23 mouse cellular contexts compared by ENCODE assay signal in genomic region chr15:95691594-95691993, GRCm38 (mm10). TPM values are rescaled to one million over a fixed set of nuclear protein-coding genes. Genes with fewer than 3 reads are reported as not detected.
A peak's percentile ranks its signal among the peaks of the same experiment; 100 is the strongest.
DNase-seq lines count a peak whose midpoint lies in the region; ATAC-seq lines count a peak whose summit lies in the region.
"Had no signal": no experiment of that assay in that cellular context is flagged by ENCODE, and none has a peak within 500 bp of the region (broad histone marks: within the 10 kb centered on the region; RNA-seq: fewer than 3 reads in every experiment).

No protein-coding gene starts in this region.

- no peak overlapping the region for H3K4me3 ChIP-seq in forebrain, embryonic 12.5 days (replicated peaks)
- no peak overlapping the region for H3K4me3 ChIP-seq in forebrain, embryonic 15.5 days
- H3K4me3 ChIP-seq in neural tube, embryonic 11.5 days (ENCODE audit: low read depth, low read length) = no peak overlapping the region
- H3K4me3 ChIP-seq in midbrain, embryonic 14.5 days (replicated peaks; ENCODE audit: low read depth, low read length) = no peak overlapping the region
- H3K4me3 ChIP-seq: embryonic facial prominence, embryonic 13.5 days; heart, embryonic 10.5 days; limb, embryonic 10.5 days; liver, embryonic 13.5 days had no signal

- peaks cover 30% of the 10 kb centered on the region for H3K27me3 ChIP-seq in forebrain, embryonic 12.5 days
- H3K27me3 ChIP-seq in forebrain, embryonic 15.5 days = no peaks in the 10 kb centered on the region
- H3K27me3 ChIP-seq in neural tube, embryonic 11.5 days (ENCODE audit: control insufficient read depth, insufficient read depth, low read length) = peaks cover 17% of the 10 kb centered on the region; the same call in 1 of the 2 replicates
- H3K27me3 ChIP-seq in midbrain, embryonic 14.5 days (ENCODE audit: control insufficient read depth, insufficient read depth, low read length) = no peaks in the 10 kb centered on the region; the same call in 1 of the 2 replicates
- H3K27me3 ChIP-seq: embryonic facial prominence, embryonic 13.5 days; liver, embryonic 13.5 days had no signal

- 27% methylated on average over 8 of the region's 8 CpGs for WGBS in forebrain, embryonic 12.5 days
- 13% methylated on average over 8 of the region's 8 CpGs for whole genome bisulfite sequencing in forebrain, embryonic 15.5 days
- WGBS in neural tube, embryonic 11.5 days = 39% methylated on average over 8 of the region's 8 CpGs
- 20% methylated on average over 8 of the region's 8 CpGs for WGBS in midbrain, embryonic 14.5 days

- H3K9me3 ChIP-seq in forebrain, embryonic 12.5 days = no peaks in the 10 kb centered on the region
- H3K9me3 ChIP-seq in forebrain, embryonic 15.5 days = no peaks in the 10 kb centered on the region
- no peaks in the 10 kb centered on the region for H3K9me3 ChIP-seq in neural tube, embryonic 11.5 days (ENCODE audit: control insufficient read depth, low read length)
- peaks cover 5% of the 10 kb centered on the region for H3K9me3 ChIP-seq in midbrain, embryonic 14.5 days (ENCODE audit: control insufficient read depth, low read length)
- H3K9me3 ChIP-seq: heart, embryonic 10.5 days; limb, embryonic 10.5 days; liver, embryonic 13.5 days had no signal

- peaks cover 11% of the 10 kb centered on the region for H3K4me1 ChIP-seq in forebrain, embryonic 12.5 days
- peaks cover 11% of the 10 kb centered on the region for H3K4me1 ChIP-seq in forebrain, embryonic 15.5 days
- H3K4me1 ChIP-seq in neural tube, embryonic 11.5 days (ENCODE audit: control insufficient read depth, insufficient read depth, low read length) = peaks cover 4% of the 10 kb centered on the region; the same call in 1 of the 2 replicates
- peaks cover 7% of the 10 kb centered on the region; the same call in 1 of the 2 replicates for H3K4me1 ChIP-seq in midbrain, embryonic 14.5 days (ENCODE audit: control insufficient read depth, insufficient read depth, low read length)
- H3K4me1 ChIP-seq: embryonic facial prominence, embryonic 13.5 days; heart, embryonic 10.5 days; limb, embryonic 10.5 days; liver, embryonic 13.5 days had no signal

- H3K4me2 ChIP-seq in forebrain, embryonic 12.5 days = peak overlapping the region; percentile 8; the same call in 1 of the 2 replicates
- no peak overlapping the region; the same call in 1 of the 2 replicates for H3K4me2 ChIP-seq in forebrain, embryonic 15.5 days (replicated peaks)
- H3K4me2 ChIP-seq in neural tube, embryonic 11.5 days (ENCODE audit: low read depth) = peak overlapping the region; percentile 15; the same call in 1 of the 2 replicates
- H3K4me2 ChIP-seq in midbrain, embryonic 14.5 days (ENCODE audit: low read length) = 0 out of 2 replicates have a peak overlapping the region, but pooled peaks have one; percentile 6
- H3K4me2 ChIP-seq: embryonic facial prominence, embryonic 13.5 days; liver, embryonic 13.5 days had no signal

- ATAC-seq in forebrain, embryonic 12.5 days (ENCODE audit: low FRiP score) = no peak
- no peak for ATAC-seq in forebrain, embryonic 15.5 days (replicated peaks)
- peak; percentile 67; the same call in 1 of the 2 replicates for ATAC-seq in neural tube, embryonic 11.5 days (ENCODE audit: insufficient read depth, low FRiP score, low TSS enrichment)
- no peak for ATAC-seq in midbrain, embryonic 14.5 days (ENCODE audit: low FRiP score, low TSS enrichment)
- ATAC-seq: activated CD4-positive, CD25-positive, alpha-beta regulatory T cell, adult 4 months had no signal

- peak; percentile 43 for DNase-seq in neural tube, embryonic 11.5 days (ENCODE audit: low spot score)
- DNase-seq in neural tube, embryonic 10.5 days (ENCODE audit: extremely low spot score, low spot score) = no peak
- DNase-seq in midbrain, embryonic 14.5 days = peak; percentile 40
- no peak for DNase-seq in heart, postnatal 14 days
- DNase-seq in right cerebral cortex, adult 18-20 months = no peak
- DNase-seq in kidney, postnatal 10 days = no peak
- DNase-seq: cerebellum, postnatal 14 days; gastrocnemius, postnatal 25 days; heart, postnatal 36 days; kidney, adult 11 months; kidney, postnatal 14 days; liver, embryonic 13.5 days; thymus, postnatal 14 days had no signal

- H3K9ac ChIP-seq in forebrain, embryonic 12.5 days = no peak overlapping the region
- H3K9ac ChIP-seq in forebrain, embryonic 15.5 days (replicated peaks) = no peak overlapping the region
- H3K9ac ChIP-seq in neural tube, embryonic 11.5 days (ENCODE audit: low read length) = no peak overlapping the region
- no peak overlapping the region for H3K9ac ChIP-seq in midbrain, embryonic 14.5 days (replicated peaks; ENCODE audit: low read length)
- H3K9ac ChIP-seq: embryonic facial prominence, embryonic 13.5 days; liver, embryonic 13.5 days had no signal

- intact Hi-C loops in heart, postnatal 14 days (cut with DNase I) = no loop called here

- no peak overlapping the region for H3K27ac ChIP-seq in forebrain, embryonic 12.5 days
- H3K27ac ChIP-seq in forebrain, embryonic 15.5 days (replicated peaks) = no peak overlapping the region
- no peak overlapping the region for H3K27ac ChIP-seq in neural tube, embryonic 11.5 days (ENCODE audit: low read depth, low read length)
- H3K27ac ChIP-seq in midbrain, embryonic 14.5 days (replicated peaks; ENCODE audit: low read depth, low read length) = no peak overlapping the region
- H3K27ac ChIP-seq: embryonic facial prominence, embryonic 13.5 days; heart, embryonic 10.5 days; limb, embryonic 10.5 days; liver, embryonic 13.5 days; stomach, postnatal 0 days had no signal

- H3K36me3 ChIP-seq in forebrain, embryonic 12.5 days (replicated peaks) = no peaks in the 10 kb centered on the region
- no peaks in the 10 kb centered on the region for H3K36me3 ChIP-seq in forebrain, embryonic 15.5 days
- H3K36me3 ChIP-seq in neural tube, embryonic 11.5 days (ENCODE audit: control insufficient read depth, insufficient read depth, low read length) = no peaks in the 10 kb centered on the region
- H3K36me3 ChIP-seq in midbrain, embryonic 14.5 days (ENCODE audit: control insufficient read depth, insufficient read depth, low read length) = no peaks in the 10 kb centered on the region
- H3K36me3 ChIP-seq: embryonic facial prominence, embryonic 13.5 days; heart, embryonic 10.5 days; limb, embryonic 10.5 days; liver, embryonic 13.5 days had no signal

RNA-seq across cellular contexts. Expression of gene Dbx2, which starts 35.8 kb away (rescaled TPM):
- polyA plus RNA-seq in forebrain, embryonic 12.5 days (2016; fragmentation: Nextera tagmentation; extraction: Ambion mirVana) = 0.60 and 0.95 TPM in 2 replicates
- polyA plus RNA-seq in forebrain, embryonic 15.5 days (2015; fragmentation: Nextera tagmentation; extraction: Ambion mirVana) = 0.32 and 1.3 TPM in 2 replicates
- polyA plus RNA-seq in neural tube, embryonic 11.5 days (2014; fragmentation: Nextera tagmentation; extraction: Ambion mirVana) = 8.5 and 10.2 TPM in 2 replicates
- 3.1 and 9.0 TPM in 2 replicates for polyA plus RNA-seq in midbrain, embryonic 14.5 days (2014; fragmentation: Nextera tagmentation; extraction: Ambion mirVana)
- total RNA-seq in heart, postnatal 14 days (2021) = not detected
- total RNA-seq: gastrocnemius, postnatal 25 days; heart, postnatal 36 days; megakaryocyte, adult 5-6 weeks had no signal
- polyA plus RNA-seq: activated CD4-positive, CD25-positive, alpha-beta regulatory T cell, adult 4 months; heart, embryonic 10.5 days; liver, embryonic 13.5 days; lung, embryonic 16.5 days; spleen, adult 2 months; stomach, postnatal 0 days had no signal

Comparison
In these comparisons a context has a peak if more than half of its experiments do, and no peak if none do; other contexts are left out.
1. DNase-seq: peak in neural tube, embryonic 11.5 days (single experiment) and midbrain, embryonic 14.5 days (single experiment); none in neural tube, embryonic 10.5 days (single experiment), heart, postnatal 14 days (0 of 2), right cerebral cortex, adult 18-20 months (single experiment) and kidney, postnatal 10 days (single experiment).